Mouse (Mus musculus) intestine, embryonic 16.5 days (tissue): ENCODE measurements at regions not wholly inside any gene's neighbourhood (a gene's known extent, or its start where the extent isn't known, plus 50 kb on each side); places are given as distances from the start of the nearest gene placed in this dataset.

Experiments used
- ATAC-seq: fragments of 200-750 bp; cut with Nextera tagmentation; 2 replicates; pipeline ENCODE4 v1.8.0; 2017; ENCODE audit warnings: moderate TSS enrichment, moderate library complexity
- H3K27ac ChIP-seq: fragments of 300-500 bp; sonication (generic); 2 replicates; pipeline ENCODE4 v1.5.1; 2014; ENCODE audit warnings: mild to moderate bottlenecking, low read length
- H3K27me3 ChIP-seq: fragments of 300-500 bp; sonication (generic); replicated peaks from 2 replicates; pipeline ENCODE4 v1.6.1; 2014; ENCODE audit warnings: low read length, control low read depth, mixed read lengths; ENCODE audit not compliant: control insufficient read depth, insufficient read depth
- H3K36me3 ChIP-seq: fragments of 300-500 bp; sonication (generic); 2 replicates; pipeline ENCODE4 v1.6.1; 2014; ENCODE audit warnings: low read length, control low read depth; ENCODE audit not compliant: control insufficient read depth, insufficient read depth
- H3K4me1 ChIP-seq: fragments of 300-500 bp; sonication (generic); 2 replicates; pipeline ENCODE4 v1.6.1; 2014; ENCODE audit warnings: low read length, control low read depth, mixed read lengths; ENCODE audit not compliant: control insufficient read depth, insufficient read depth
- H3K4me2 ChIP-seq: fragments of 300-500 bp; sonication (generic); 2 replicates; pipeline ENCODE4 v1.6.1; 2014; ENCODE audit warnings: low read depth, low read length, control low read depth
- H3K4me3 ChIP-seq: fragments of 300-500 bp; sonication (generic); 2 replicates; pipeline ENCODE4 v1.5.1; 2014; ENCODE audit warnings: mild to moderate bottlenecking, low read length
- H3K9ac ChIP-seq: fragments of 300-500 bp; sonication (generic); 2 replicates; pipeline ENCODE4 v1.6.1; 2014; ENCODE audit warnings: low read depth, low read length
- H3K9me3 ChIP-seq: fragments of 300-500 bp; sonication (generic); 2 replicates; pipeline ENCODE4 v1.6.1; 2016; ENCODE audit warnings: low read length, control low read depth; ENCODE audit not compliant: control insufficient read depth
- WGBS: fragments of 180-500 bp; shearing (Covaris S2); extraction: QIAGEN DNeasy Blood & Tissue Kit; methylation state at CpG from one replicate; pipeline ENCODE4 v1.1.7; 2014; 5-methylcytosine and 5-hydroxymethylcytosine counted together

DNA sequence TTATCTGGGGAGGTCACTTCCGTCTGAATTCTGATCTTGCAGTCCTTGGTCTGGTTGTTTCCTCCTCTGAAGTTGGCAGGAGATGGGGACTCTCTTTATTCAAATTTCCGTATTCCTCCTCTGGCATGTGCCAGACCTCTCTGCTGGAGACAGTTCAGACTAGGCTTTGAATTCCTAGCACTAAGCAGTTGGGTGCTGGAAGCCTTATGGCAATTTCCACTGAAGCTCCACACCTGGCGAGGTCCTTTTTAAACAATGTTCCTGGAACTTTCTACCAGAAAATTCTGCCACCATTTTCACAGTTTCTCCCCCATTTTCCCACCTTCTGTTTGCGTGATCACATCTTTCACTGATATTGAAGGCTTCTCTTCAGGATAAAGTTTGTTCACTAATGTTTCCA lies 205.7 kb upstream of the Tyrp1 start:
- no peak overlapping the region for H3K4me2 ChIP-seq
- H3K27ac ChIP-seq: no peak overlapping the region
- no peaks in the 10 kb centered on the region for H3K36me3 ChIP-seq
- WGBS: 74% methylated on average over 4 of the region's 4 CpGs
- no peaks in the 10 kb centered on the region for H3K4me1 ChIP-seq
- H3K9ac ChIP-seq: no peak overlapping the region
- no peak for ATAC-seq
- no peaks in the 10 kb centered on the region for H3K27me3 ChIP-seq
- H3K4me3 ChIP-seq: no peak overlapping the region
- H3K9me3 ChIP-seq: no peaks in the 10 kb centered on the region

DNA sequence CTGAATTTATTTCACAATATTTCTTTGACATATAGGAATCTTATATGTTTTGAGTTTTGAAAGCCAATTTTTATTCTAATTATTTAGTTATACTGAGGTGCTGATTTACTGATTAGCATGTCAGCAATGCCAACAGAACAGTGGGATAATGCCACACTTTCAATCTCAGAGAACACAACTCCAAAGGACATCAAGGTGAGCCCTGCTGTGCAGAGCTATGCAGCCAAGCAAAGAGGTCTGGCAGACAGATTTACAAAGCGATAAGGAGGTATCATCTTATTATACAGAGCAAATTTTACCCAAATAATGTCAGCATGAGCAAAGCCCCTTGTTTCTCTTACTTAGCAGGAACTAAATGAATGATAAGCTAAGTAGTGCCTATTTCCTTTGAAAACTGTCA lies 204.7 kb upstream of the Tyrp1 start:
- ATAC-seq: no peak
- no peak overlapping the region for H3K4me3 ChIP-seq
- no peaks in the 10 kb centered on the region for H3K4me1 ChIP-seq
- 80% methylated on average over 1 of the region's 1 CpGs for WGBS
- no peak overlapping the region for H3K9ac ChIP-seq
- H3K27ac ChIP-seq: no peak overlapping the region
- no peak overlapping the region for H3K4me2 ChIP-seq
- H3K36me3 ChIP-seq: no peaks in the 10 kb centered on the region
- H3K9me3 ChIP-seq: no peaks in the 10 kb centered on the region
- H3K27me3 ChIP-seq: no peaks in the 10 kb centered on the region

DNA sequence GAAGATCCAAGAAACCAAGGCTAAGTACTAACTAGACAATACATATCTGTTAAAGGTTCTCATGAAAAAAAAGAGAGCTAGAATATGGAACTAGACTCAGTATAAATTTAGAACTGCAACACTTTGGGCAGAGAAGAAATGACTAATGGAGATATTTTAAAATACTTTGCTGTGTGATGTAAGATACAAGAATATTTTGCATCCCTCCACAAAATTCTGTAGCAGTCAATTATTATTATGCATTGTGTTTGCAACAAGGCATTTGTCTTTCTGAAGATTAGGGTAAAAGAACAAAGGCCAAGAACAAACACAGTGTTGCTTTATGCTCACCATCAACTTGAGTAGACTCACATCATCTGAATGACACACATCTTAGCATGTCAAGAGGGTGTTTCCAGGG lies 203.7 kb upstream of the Tyrp1 start:
- no peak overlapping the region for H3K27ac ChIP-seq
- no peaks in the 10 kb centered on the region for H3K36me3 ChIP-seq
- no peak overlapping the region for H3K4me2 ChIP-seq
- H3K4me3 ChIP-seq: no peak overlapping the region
- H3K9ac ChIP-seq: no peak overlapping the region
- no peaks in the 10 kb centered on the region for H3K9me3 ChIP-seq
- no peaks in the 10 kb centered on the region for H3K4me1 ChIP-seq
- no peak for ATAC-seq
- no peaks in the 10 kb centered on the region for H3K27me3 ChIP-seq

- WGBS: 52% methylated on average over 4 of the region's 4 CpGs
- H3K9ac ChIP-seq: no peak overlapping the region
- ATAC-seq: no peak
Observed at GRCm38 (mm10) chr4:80631041-80631440, 202.9 kb upstream of the Tyrp1 start.

DNA sequence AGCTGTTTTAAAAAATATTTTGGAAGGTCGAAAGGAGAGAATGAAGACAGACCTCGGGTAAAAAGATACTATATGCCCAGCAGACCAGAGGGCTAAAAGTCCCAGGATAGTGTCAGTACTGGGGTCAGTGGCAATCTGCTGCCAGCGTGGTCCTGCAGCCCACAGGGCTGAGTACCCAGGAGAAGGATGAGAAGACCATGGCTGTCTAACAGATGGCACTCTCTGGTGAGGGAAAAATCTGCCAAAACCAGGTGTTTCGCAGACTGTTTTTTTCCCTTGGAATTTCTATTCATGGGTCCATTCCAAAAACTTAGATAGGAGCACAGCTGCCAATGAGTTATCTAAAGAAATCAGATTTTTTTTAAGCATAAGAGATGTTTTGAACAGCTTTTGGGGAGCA lies 202.5 kb upstream of the Tyrp1 start:
- 71% methylated on average over 4 of the region's 4 CpGs for WGBS
- Histone ChIP-seq H3K4me3 (no peak overlapping the region), H3K4me1 (no peaks in the 10 kb centered on the region), H3K9me3 (no peaks in the 10 kb centered on the region), H3K36me3 (no peaks in the 10 kb centered on the region), H3K27ac (no peak overlapping the region), H3K4me2 (no peak overlapping the region), H3K27me3 (no peaks in the 10 kb centered on the region), H3K9ac (no peak overlapping the region)
- no peak for ATAC-seq

More at GRCm38 (mm10) chr4:80631041-80631440, 202.9 kb upstream of the Tyrp1 start:
- H3K36me3 ChIP-seq: no peaks in the 10 kb centered on the region
- H3K9me3 ChIP-seq: no peaks in the 10 kb centered on the region
- H3K4me3 ChIP-seq: no peak overlapping the region
- no peaks in the 10 kb centered on the region for H3K4me1 ChIP-seq
- H3K27ac ChIP-seq: no peak overlapping the region
- H3K4me2 ChIP-seq: no peak overlapping the region
- no peaks in the 10 kb centered on the region for H3K27me3 ChIP-seq

- no peak overlapping the region for H3K4me2 ChIP-seq
- no peak overlapping the region for H3K4me3 ChIP-seq
- no peaks in the 10 kb centered on the region for H3K4me1 ChIP-seq
- ATAC-seq: no peak
- H3K9ac ChIP-seq: no peak overlapping the region
- no peaks in the 10 kb centered on the region for H3K9me3 ChIP-seq
- H3K27me3 ChIP-seq: no peaks in the 10 kb centered on the region
- H3K36me3 ChIP-seq: no peaks in the 10 kb centered on the region
- no peak overlapping the region for H3K27ac ChIP-seq
Observed at GRCm38 (mm10) chr4:80638381-80638780, 195.5 kb upstream of the Tyrp1 start.
